Mouse (Mus musculus) lung, postnatal 36 days (tissue): ENCODE results near the gene Cdc42bpg.
"Not testable (repeated sequence)": the region's sequence is repeated elsewhere in the genome, so short reads cannot be mapped to it uniquely, and the experiment has no call there.

Experiments
- DNase-seq: peaks from one replicate; pipeline ENCODE4 v3.0.0; 2022; ENCODE audit warnings: mixed read lengths

The Cdc42bpg gene

GRCm38 (mm10) chr19:6277661-6278438 lies 28.4 kb upstream of the Cdc42bpg start:
- DNase-seq, result peak; percentile 94

GRCm38 (mm10) chr19:6278439-6279073 lies 27.7 kb upstream of the Cdc42bpg start:
- peak; percentile 56 for DNase-seq

GRCm38 (mm10) chr19:6279481-6280144 lies 26.6 kb upstream of the Cdc42bpg start:
- no peak for DNase-seq

GRCm38 (mm10) chr19:6280554-6280953 lies 25.7 kb upstream of the Cdc42bpg start:
- DNase-seq, result no peak

- DNase-seq, result no peak
These were observed 24.9 kb upstream of the Cdc42bpg start for GRCm38 (mm10) chr19:6281122-6282020.

GRCm38 (mm10) chr19:6283001-6283400 lies 23.3 kb upstream of the Cdc42bpg start:
- DNase-seq, result no peak

GRCm38 (mm10) chr19:6284502-6284901 lies 21.8 kb upstream of the Cdc42bpg start:
- DNase-seq, result no peak

- no peak for DNase-seq
These were observed 21.0 kb upstream of the Cdc42bpg start for GRCm38 (mm10) chr19:6285226-6285625.

GRCm38 (mm10) chr19:6285632-6286433 lies 20.4 kb upstream of the Cdc42bpg start:
- DNase-seq, result peak; percentile 65

GRCm38 (mm10) chr19:6286434-6287401 lies 19.5 kb upstream of the Cdc42bpg start:
- no peak for DNase-seq

- no peak for DNase-seq
These were observed 17.9 kb upstream of the Cdc42bpg start for GRCm38 (mm10) chr19:6288236-6288894.

- DNase-seq, result no peak
These were observed 16.5 kb upstream of the Cdc42bpg start for GRCm38 (mm10) chr19:6289696-6290238.

GRCm38 (mm10) chr19:6290720-6291116 lies 15.5 kb upstream of the Cdc42bpg start:
- not testable (repeated sequence) for DNase-seq

- DNase-seq, result no peak
These were observed 15.0 kb upstream of the Cdc42bpg start for GRCm38 (mm10) chr19:6291117-6291781.

- DNase-seq, result no peak
These were observed 14.0 kb upstream of the Cdc42bpg start for GRCm38 (mm10) chr19:6292262-6292661.

- DNase-seq, result no peak
These were observed 12.0 kb upstream of the Cdc42bpg start for GRCm38 (mm10) chr19:6294301-6294700.

- DNase-seq, result no peak
These were observed 9.6 kb upstream of the Cdc42bpg start for GRCm38 (mm10) chr19:6296551-6297210.

GRCm38 (mm10) chr19:6297641-6298040 lies 8.6 kb upstream of the Cdc42bpg start:
- DNase-seq, result peak; percentile 79

- DNase-seq, result no peak
These were observed 7.3 kb upstream of the Cdc42bpg start for GRCm38 (mm10) chr19:6299003-6299402.
